Mouse (Mus musculus) layer of hippocampus, adult 9-11 months (tissue): ENCODE results near the gene Dcun1d4.
"Not testable (repeated sequence)": the region's sequence is repeated elsewhere in the genome, so short reads cannot be mapped to it uniquely, and the experiment has no call there.

Experiments used
- DNase-seq: peaks from one replicate; pipeline ENCODE4 v3.0.0; 2022

Dcun1d4 gene

DNA sequence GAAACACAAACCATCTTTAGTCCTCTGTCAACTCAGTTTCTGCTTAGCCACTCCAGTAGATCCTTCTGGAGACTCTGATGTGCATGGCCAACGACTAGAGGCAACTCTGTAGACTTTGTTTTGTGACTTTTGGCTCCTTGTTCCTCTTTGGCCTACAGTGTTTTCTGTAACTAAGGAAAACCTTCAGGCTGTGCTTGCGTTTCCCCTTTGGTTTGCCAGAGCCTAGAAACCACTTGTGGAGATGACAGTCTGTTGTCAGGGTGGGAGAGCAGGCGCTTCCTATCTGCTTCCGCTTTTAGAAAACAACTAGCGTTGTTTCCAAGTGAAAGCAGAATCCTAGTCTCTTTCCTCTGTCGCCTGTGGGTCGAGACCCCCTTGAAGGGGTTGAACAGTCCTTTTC lies 67.4 kb downstream of the Dcun1d4 start:
- no peak for DNase-seq

- no peak for DNase-seq
Observed at GRCm38 (mm10) chr5:73548838-73549237, 68.0 kb downstream of the Dcun1d4 start.

- DNase-seq, result no peak
Observed at GRCm38 (mm10) chr5:73551836-73552235, 71.0 kb downstream of the Dcun1d4 start.

DNA sequence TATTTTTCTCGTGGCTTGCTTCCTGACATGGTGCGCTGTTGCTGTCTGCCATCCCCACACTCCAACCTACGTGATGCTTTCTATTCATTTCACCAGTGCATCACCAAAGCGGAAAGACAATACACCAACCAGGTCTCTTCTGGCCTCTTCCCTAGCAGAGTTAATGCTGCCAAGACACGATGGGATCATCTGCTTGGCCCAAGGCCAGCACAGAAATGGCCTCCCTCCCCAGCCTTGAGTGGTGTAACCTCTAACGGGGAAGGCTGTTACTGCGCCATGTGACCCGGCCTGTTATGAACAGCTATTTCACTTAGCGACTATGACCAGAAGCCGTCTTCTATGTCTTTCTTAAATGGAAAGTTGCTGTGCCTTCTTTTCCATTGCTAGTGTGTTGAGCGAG lies 73.1 kb downstream of the Dcun1d4 start:
- DNase-seq, result no peak

DNA sequence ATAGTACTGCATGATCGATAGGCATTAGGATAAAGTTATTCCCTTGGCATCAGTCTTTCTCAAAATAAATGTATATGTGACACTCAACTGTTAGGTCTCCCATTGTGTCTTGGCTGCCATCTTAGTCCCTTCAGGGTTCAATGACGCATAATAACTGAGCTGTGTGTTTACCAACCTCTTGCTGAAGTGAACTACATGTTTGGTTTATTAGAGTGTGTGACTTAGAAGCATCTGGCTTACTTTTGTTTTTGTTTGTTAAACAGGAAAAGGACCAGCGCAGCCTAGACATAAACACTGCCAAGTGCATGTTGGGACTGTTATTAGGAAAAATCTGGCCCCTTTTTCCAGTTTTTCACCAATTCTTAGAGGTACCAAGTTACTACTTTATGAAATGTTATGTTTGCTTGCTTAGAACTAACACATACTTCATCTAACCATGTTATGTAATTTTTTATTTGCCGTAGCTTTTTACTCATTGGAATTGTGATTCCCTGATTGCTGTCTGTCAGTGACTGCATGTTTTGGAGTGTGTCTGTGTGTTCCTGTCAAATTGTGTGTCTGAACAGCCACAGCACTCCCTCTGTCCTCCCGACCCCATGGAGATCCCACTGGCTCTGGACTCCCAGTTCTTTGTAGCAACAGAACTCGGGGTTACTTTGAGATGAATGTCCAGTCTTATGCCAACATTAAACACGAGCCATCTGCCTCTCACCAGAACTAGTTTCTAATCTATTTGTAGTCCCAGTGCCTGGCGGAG lies 74.5 kb downstream of the Dcun1d4 start:
- no peak for DNase-seq

DNA sequence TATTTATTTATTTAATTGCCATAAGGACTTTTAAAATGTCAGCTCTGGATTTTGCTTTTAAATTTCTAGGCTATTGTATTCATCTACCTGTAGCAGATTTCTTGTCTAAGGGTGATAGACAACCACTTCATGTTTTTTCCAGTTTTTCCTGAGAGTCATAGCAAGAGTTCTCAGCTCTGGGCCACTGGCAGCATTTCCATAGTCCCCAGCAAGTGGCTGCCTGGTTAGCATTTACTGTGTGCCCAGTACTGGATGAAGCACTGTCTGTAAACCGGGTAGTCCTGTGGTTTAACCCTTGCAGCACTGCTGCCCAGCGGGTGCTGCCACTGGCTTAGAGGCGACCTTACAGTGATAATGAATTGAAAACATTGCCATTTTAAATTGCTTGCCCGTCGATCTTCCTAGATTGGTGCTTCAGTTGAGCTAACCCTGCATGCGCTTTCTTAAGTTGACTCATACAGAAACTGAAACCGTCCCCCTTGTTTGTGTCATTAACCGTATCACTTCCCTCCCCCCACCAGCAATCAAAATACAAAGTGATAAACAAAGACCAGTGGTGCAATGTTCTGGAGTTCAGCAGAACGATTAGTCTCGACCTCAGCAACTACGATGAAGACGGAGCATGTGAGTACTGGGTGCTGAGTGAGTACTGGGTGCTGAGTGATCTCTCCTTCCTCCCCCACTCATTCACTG lies 76.1 kb downstream of the Dcun1d4 start:
- no peak for DNase-seq

DNA sequence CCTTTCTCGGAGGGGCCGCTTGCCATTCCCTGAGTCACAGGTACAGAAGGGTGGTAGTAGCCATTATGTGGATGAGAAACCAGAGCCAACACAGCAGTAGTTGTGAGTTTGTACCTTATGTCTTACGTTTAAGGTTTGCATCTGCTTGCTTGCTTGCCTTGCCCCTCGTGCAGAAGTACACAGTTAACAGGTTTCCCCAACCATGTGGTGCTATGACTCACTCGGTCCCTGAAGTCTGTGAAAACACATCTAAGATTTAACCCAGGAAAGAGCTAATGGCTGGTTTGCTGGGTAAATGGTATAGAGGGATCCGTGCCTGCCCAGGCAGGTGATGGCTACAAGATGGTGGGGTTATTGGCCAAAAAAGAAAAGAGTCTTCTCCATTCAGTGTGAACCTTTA lies 78.0 kb downstream of the Dcun1d4 start:
- DNase-seq, result no peak

DNA sequence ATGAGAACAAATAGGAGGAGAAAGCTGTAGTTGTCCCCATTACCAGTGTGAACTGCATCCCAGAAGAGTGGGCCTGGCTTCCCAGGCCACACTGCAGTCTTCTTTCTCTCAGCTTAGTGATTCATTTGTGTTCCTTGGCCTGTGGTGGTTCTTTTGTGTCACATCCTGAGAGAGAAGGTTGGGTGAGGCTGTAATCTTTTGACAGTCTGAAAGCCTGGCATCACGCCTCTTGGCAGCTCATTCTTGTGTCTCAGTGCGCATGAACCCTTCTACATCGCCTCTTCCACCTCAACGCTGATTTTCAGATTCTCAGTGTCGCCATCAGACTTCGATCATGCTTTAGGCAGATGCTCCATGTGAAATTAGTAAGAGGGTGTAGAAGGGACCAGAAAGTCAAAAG lies 83.2 kb downstream of the Dcun1d4 start:
- no peak for DNase-seq

DNA sequence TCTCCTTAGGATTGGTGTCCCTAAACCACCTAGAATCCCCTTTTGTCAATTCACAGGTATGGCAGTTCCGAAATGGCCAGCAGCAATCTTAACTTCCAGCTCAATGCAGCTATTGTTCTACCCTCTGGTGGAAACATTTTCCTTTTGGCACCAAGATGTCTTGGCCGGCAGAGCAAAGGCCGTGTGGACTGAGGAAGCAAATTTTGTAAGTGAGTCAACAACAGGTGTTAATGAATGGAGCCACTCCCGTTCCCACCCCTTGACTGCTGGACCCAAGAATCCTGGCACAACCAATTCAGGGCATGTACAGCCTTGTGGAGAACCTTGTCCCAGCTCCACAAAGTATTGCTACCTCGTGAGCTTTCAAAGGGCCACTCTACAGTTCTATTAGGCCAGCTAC lies 85.3 kb downstream of the Dcun1d4 start:
- no peak for DNase-seq

DNA sequence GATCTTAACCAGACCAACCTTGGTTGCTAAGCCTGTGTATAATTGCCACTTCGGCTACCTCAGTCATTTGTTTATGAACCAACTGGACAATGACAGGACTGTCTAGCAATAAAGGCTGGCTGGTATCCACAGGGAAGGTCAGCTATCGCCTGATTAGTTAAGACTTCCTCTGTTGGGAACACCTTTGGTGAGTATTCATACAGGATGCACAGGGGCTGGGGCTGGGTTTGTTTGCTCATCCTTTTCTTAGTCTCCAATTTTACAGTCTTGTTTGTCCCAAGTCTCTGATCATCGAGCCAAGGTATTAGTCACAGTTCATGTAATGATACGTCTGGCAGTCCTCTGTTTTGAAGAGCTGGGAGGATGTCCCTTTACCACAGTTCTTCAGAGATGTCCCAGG lies 86.1 kb downstream of the Dcun1d4 start:
- DNase-seq, result no peak

GRCm38 (mm10) chr5:73569181-73569580 lies 88.4 kb downstream of the Dcun1d4 start:
- DNase-seq, result no peak

- no peak for DNase-seq
Observed at GRCm38 (mm10) chr5:73571395-73572156, 90.8 kb downstream of the Dcun1d4 start.

- no peak for DNase-seq
Observed at GRCm38 (mm10) chr5:73572846-73573245, 92.0 kb downstream of the Dcun1d4 start.

DNA sequence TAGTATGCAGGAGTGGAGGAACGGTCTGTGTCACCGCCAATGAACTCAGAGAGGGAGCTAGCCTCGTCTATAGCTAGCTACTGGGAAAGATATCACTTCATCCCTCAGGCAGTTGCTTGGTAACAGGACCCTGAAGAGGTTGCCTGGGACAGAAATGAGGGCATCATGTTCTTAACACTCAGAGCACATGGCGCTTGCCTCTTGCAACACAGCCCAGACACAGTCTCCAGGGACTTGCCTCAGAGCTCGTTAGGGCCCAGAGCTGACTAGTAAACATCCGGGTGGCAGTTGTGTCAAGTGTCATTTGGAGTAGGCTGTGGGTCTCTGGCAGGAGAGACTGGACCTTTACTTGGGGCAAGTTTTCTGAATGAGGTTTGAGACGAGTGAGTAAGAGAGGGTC lies 93.0 kb downstream of the Dcun1d4 start:
- no peak for DNase-seq

DNA sequence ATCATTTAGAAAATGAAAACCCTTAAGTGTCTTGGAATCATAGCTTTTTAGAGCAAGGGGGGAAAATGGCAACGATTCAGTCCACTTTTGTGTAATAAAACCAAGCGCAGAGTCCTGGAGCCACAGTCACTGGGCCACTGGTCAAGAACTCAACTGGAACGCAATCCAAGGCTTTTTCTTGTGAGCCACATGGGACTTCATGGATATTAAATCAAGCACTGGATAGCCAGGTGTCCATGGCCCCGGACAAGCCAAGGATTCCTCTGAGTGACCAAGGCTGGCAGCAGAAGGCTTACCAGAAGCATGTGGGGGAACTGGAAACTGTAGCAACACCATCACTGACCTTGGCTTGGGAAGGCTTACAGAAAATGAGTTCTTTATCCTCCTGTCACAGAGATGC lies 93.8 kb downstream of the Dcun1d4 start:
- no peak for DNase-seq

- peak; percentile 60 for DNase-seq
Observed at GRCm38 (mm10) chr5:73576708-73577107, 95.9 kb downstream of the Dcun1d4 start.

GRCm38 (mm10) chr5:73578131-73578530 lies 97.3 kb downstream of the Dcun1d4 start:
- no peak for DNase-seq

DNA sequence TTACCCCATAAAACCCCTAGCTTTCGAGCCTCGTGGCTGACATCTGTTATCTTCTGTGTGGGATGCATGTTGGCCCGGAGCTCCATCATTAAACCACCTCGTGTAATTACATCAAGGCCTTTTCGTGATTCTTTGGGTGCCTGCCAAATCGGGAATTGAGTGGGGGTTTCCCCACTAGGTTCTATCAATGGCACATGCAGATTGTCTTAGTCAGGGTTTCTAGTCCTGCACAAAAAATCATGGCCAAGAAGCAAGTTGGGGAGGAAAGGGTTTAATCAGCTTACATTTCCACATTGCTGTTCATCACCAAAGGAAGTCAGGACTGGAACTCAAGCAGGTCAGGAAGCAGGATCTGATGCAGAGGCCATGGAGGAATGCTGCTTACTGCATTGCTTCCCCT lies 103.2 kb downstream of the Dcun1d4 start:
- DNase-seq, result not testable (repeated sequence)

DNA sequence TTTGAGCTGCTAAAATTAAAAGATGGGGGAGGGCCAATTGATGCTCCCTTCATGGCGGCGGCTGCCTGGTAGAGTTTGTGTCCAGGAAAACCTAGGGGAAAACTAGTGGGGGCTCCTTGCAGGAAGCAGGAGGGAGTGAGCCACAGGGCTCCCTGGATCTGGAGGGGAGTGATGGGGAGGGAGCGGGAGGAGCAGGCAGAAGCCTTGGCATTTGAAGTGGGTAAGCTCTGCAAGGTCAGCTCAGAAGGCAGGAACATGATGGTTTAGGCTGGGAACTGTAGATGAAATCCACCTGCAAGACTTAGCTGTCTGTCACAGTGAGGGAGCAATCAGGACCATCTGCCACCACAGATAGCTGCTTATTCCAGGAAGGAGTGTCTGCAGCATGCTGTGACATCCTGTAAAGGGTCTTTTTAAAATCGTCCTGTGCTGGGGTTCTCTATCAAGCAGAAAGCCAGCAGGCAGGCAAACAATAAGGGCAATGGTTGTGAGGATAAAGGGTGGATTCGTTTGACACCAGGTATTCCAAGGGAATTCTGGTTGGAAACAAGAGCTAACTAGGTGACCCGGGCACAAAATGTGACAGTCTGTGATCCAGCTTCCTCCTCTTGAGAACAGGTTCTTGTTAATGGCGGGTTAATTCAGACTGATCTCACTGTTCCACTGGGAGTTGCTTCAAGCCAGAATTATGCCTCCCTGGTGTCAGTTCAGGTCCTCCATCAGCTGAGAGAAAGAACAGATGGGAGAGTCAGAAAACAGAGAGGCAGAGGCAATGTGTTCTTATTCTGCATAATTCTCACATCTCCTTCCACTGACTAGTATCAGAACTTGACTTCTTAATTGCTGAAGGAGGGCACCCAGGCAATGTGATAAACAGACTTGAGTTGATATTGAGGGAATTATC lies 104.7 kb downstream of the Dcun1d4 start:
- DNase-seq, result peak; percentile 45

GRCm38 (mm10) chr5:73586597-73586996 lies 105.8 kb downstream of the Dcun1d4 start:
- DNase-seq, result no peak

- no peak for DNase-seq
Observed at GRCm38 (mm10) chr5:73587119-73587518, 106.3 kb downstream of the Dcun1d4 start.

DNA sequence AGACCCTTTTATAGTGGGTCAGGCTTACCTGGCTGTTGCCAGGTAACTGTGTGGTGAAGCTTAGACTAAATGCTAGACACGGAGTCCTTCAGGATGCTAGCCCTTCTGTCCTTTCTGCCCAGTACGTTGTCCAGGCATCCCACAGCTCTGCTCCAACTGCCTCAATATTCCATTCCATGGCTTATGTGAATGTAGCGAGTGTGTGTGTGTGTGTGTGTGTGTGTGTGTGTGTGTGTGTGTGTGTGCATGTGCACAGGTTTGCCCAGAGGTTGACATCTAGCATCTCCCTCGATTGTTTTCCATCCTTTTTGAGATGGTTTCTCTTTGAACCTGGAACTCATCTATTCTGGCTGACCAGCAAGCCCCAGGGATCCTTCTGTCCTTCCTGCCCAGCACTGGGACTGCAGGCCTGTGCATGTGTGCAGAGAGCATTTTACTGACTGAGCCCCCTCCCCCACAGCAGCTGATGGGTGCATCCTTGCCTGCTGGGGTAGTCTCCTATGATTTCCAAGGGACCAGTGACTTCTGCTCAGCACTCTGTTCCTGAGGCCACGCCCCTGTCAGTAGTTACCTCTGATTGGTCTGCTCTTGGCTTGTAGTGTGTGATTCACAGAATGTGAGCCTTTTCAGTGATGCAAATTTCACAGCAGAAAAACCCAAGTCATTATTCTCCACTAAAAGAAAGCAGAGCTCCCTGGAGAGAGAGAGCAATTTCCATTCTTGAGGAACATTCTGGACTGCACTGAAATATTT lies 118.3 kb downstream of the Dcun1d4 start:
- no peak for DNase-seq
